Mouse (Mus musculus): ENCODE data around the gene Map7d1.

GRCm38 (mm10) chr4:126277906-126278564 is 21.9 kb upstream of the Map7d1 start:
- TF ChIP-seq POLR2A (IDR thresholded peaks at IDR 0.05; ENCODE audit: low read depth, low read length) = no peak
- TF ChIP-seq CTCF (IDR thresholded peaks at IDR 0.05; ENCODE audit: borderline replicate concordance, insufficient read depth, low read length) = peak; percentile 76; the same call in 1 of the 2 replicates
